Mouse (Mus musculus): ENCODE measurements around the gene Large1. TPM values are rescaled to one million over a fixed set of nuclear protein-coding genes. Genes with fewer than 3 reads are reported as not detected.
"Not testable (repeated sequence)": the region's sequence is repeated elsewhere in the genome, so short reads cannot be mapped to it uniquely, and the experiment has no call there.

Large1 gene
- polyA plus RNA-seq (2015; fragmentation: Nextera tagmentation; extraction: Ambion mirVana): 6.4 and 6.6 TPM in 2 replicates

GRCm38 (mm10) chr8:73353108-73353793 lies at the start of gene Large1:
TSS of gene Large1 (minus strand) at chr8:73353540.
- peaks cover 26% of the 10 kb centered on the region for H3K4me1 ChIP-seq (replicated peaks)
- H3K27ac ChIP-seq: peak within 1 kb of the TSS; percentile 93
- H3K4me2 ChIP-seq: peak within 1 kb of the TSS; percentile 84
- under 1% methylated on average over 75 of the region's 84 CpGs for whole genome bisulfite sequencing
- ATAC-seq (replicated peaks; ENCODE audit: insufficient number of reproducible peaks, insufficient read depth, low FRiP score, low read depth): peak; percentile 100
- peak within 1 kb of the TSS; percentile 82 for H3K9ac ChIP-seq
- H3K9me3 ChIP-seq (replicated peaks): no peaks in the 10 kb centered on the region
- peak within 1 kb of the TSS; percentile 82 for H3K4me3 ChIP-seq
- H3K36me3 ChIP-seq: no peaks in the 10 kb centered on the region
- no peaks in the 10 kb centered on the region for H3K27me3 ChIP-seq

DNA sequence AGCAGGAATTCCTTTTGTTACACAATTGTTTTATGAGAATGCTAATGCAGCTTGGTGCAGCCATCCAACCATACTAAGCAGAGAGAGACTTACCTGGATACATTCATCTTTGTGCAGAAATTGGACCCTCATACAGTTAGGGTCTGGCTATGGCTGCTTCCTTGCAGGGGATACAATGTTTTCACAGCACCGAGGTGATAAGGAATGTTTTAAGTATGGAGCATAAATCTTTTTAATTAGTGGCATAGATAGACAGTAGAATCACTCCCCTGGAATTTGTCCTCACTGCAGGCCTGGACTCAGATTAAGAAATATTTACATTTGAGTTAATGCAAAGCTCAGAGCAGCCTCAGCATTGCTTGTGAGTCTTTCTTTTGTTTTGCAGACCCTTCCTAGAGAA lies 47.0 kb upstream of the Large1 start:
- Histone ChIP-seq H3K36me3 (no peaks in the 10 kb centered on the region), H3K9me3 (replicated peaks) (no peaks in the 10 kb centered on the region), H3K4me3 (no peak overlapping the region), H3K27me3 (no peaks in the 10 kb centered on the region), H3K4me1 (replicated peaks) (no peaks in the 10 kb centered on the region), H3K4me2 (no peak overlapping the region), H3K27ac (no peak overlapping the region), H3K9ac (no peak overlapping the region)
- WGBS: 23% methylated on average over 1 of the region's 1 CpGs
- no peak for ATAC-seq (replicated peaks; ENCODE audit: insufficient number of reproducible peaks, insufficient read depth, low FRiP score, low read depth)

- H3K4me1 ChIP-seq (replicated peaks); ATAC-seq (replicated peaks; ENCODE audit: insufficient number of reproducible peaks, insufficient read depth, low FRiP score, low read depth); H3K36me3 ChIP-seq; H3K27ac ChIP-seq; H3K9me3 ChIP-seq (replicated peaks); H3K4me3 ChIP-seq; H3K9ac ChIP-seq; H3K27me3 ChIP-seq; H3K4me2 ChIP-seq: not testable (repeated sequence)
- WGBS: 78% methylated on average over 6 of the region's 6 CpGs
Measured at GRCm38 (mm10) chr8:73373001-73373400, 19.7 kb upstream of the Large1 start.

GRCm38 (mm10) chr8:73355979-73356378 lies 2.6 kb upstream of the Large1 start:
- WGBS: 28% methylated on average over 2 of the region's 2 CpGs
- H3K27me3 ChIP-seq: no peaks in the 10 kb centered on the region
- no peak overlapping the region for H3K4me3 ChIP-seq
- H3K4me1 ChIP-seq (replicated peaks): peaks cover 22% of the 10 kb centered on the region
- no peak overlapping the region for H3K27ac ChIP-seq
- ATAC-seq (replicated peaks; ENCODE audit: insufficient number of reproducible peaks, insufficient read depth, low FRiP score, low read depth): no peak
- no peak overlapping the region for H3K9ac ChIP-seq
- no peaks in the 10 kb centered on the region for H3K36me3 ChIP-seq
- no peaks in the 10 kb centered on the region for H3K9me3 ChIP-seq (replicated peaks)
- H3K4me2 ChIP-seq: no peak overlapping the region

GRCm38 (mm10) chr8:73354201-73354881 lies 1.0 kb upstream of the Large1 start:
- Histone ChIP-seq H3K36me3 (no peaks in the 10 kb centered on the region), H3K27ac (peak overlapping the region; percentile 72), H3K4me3 (peak overlapping the region; percentile 82), H3K9me3 (replicated peaks) (no peaks in the 10 kb centered on the region), H3K4me2 (peak overlapping the region; percentile 84), H3K9ac (peak overlapping the region; percentile 53), H3K27me3 (no peaks in the 10 kb centered on the region), H3K4me1 (replicated peaks) (peaks cover 26% of the 10 kb centered on the region)
- no peak for ATAC-seq (replicated peaks; ENCODE audit: insufficient number of reproducible peaks, insufficient read depth, low FRiP score, low read depth)
- under 1% methylated on average over 25 of the region's 25 CpGs for WGBS

GRCm38 (mm10) chr8:73353794-73354179 lies 447 bp upstream of the Large1 start:
- Histone ChIP-seq H3K36me3 (no peaks in the 10 kb centered on the region), H3K4me1 (replicated peaks) (peaks cover 26% of the 10 kb centered on the region), H3K27ac (peak overlapping the region; percentile 72), H3K9ac (peak overlapping the region; percentile 53), H3K4me3 (peak overlapping the region; percentile 82), H3K27me3 (no peaks in the 10 kb centered on the region), H3K9me3 (replicated peaks) (no peaks in the 10 kb centered on the region), H3K4me2 (peak overlapping the region; percentile 84)
- ATAC-seq (replicated peaks; ENCODE audit: insufficient number of reproducible peaks, insufficient read depth, low FRiP score, low read depth): peak; percentile 21
- WGBS: under 1% methylated on average over 16 of the region's 16 CpGs

DNA sequence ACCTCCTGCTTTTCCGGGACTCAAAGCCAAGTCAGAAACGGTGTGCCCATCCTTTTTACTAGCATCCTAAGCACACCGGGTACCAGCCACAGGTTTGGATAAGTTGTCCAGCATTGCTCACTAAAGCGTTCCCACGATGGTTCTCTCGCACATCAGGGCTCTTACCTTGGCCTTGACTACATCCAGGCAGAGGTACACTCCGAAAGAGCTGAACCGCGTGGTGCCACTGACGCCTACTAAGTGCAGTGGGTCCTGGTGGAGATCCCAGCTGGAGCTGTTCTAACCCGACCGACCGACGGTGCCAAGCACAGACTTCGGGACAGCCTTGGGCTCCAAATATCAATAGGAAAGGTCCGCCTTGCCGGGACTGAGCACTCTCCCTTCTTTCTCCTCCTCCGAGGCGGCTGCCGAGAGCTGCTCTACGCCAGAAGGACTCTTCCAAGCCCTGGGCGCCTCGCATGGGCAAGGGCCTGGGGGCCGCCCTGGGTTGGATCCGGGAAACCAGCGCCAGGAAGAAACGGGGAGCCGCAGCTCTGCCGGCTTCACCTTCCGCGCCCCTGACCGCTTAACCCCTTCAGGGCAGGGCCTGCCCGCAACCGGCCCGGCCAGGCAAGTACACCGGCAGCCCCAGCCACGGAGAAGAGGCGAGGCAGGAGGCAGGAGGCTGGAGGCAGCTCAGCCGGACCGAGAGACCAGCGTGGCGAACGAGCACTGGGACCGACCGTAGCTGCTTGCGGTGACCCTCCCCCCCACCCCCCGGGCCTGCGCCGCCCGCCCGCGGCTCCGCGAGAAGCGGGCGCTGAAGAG lies 836 bp downstream of the Large1 start:
- Histone ChIP-seq H3K9ac (peak overlapping the region; percentile 82), H3K4me3 (peak overlapping the region; percentile 82), H3K9me3 (replicated peaks) (no peaks in the 10 kb centered on the region), H3K36me3 (no peaks in the 10 kb centered on the region), H3K27me3 (no peaks in the 10 kb centered on the region), H3K4me1 (replicated peaks) (peaks cover 26% of the 10 kb centered on the region), H3K27ac (peak overlapping the region; percentile 93), H3K4me2 (peak overlapping the region; percentile 84)
- under 1% methylated on average over 55 of the region's 56 CpGs for WGBS
- ATAC-seq (replicated peaks; ENCODE audit: insufficient number of reproducible peaks, insufficient read depth, low FRiP score, low read depth): peak; percentile 12; the same call in 1 of the 2 replicates

DNA sequence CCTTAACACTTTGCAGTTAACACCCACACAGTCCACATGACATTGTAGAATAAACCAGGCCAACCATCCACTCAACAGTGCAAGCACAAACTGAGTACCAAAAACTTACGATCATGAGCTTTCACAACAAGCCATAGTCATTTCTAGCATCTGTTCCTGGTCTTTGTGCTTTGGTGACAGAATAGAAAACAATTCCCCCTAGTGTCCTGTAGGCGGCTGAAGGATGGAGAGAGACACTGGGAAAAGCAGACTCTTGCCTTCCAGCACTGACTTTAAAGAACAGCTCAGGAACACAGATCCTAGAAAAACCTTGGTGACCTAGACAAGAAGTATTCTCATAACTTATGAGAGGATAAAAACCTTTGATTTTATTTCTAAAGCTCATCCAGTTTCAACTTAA lies 3.0 kb downstream of the Large1 start:
- H3K4me3 ChIP-seq: no peak overlapping the region
- no peak for ATAC-seq (replicated peaks; ENCODE audit: insufficient number of reproducible peaks, insufficient read depth, low FRiP score, low read depth)
- WGBS: 19% methylated on average over 2 of the region's 2 CpGs
- no peaks in the 10 kb centered on the region for H3K36me3 ChIP-seq
- H3K4me2 ChIP-seq: 0 out of 2 replicates have a peak overlapping the region, but pooled peaks have one; percentile 5
- H3K27ac ChIP-seq: no peak overlapping the region
- no peaks in the 10 kb centered on the region for H3K9me3 ChIP-seq (replicated peaks)
- H3K27me3 ChIP-seq: no peaks in the 10 kb centered on the region
- H3K9ac ChIP-seq: no peak overlapping the region
- peaks cover 27% of the 10 kb centered on the region for H3K4me1 ChIP-seq (replicated peaks)

DNA sequence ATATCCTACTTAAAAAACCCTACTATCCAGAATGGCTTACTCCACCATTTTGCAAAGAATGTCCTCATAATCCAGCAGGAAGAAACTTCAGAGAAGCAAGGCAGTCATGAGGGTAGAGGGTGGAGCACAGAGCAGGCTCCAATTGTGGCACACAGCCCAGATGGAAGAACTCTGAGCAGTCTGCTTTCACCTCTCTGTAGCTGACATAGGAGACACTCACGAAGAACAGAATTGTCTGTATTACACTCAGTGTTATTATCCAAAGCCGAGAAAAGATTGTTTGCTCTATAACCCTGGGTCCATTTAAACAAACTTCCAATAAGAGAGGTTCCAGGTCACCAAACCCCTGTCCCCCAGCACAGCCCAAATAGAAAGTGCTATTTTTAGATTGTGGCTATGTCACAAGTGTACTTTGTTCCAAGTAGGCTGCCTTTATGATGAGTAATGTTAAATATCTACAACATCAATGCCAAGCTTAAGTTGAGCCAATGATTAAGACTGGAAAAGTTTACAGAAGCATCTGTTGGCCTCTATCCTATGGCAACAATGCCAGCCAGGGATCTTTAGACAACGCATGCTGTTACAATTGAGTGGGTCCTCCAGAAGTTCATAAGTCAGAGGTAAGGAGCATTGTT lies 10.5 kb downstream of the Large1 start:
- H3K4me1 ChIP-seq (replicated peaks): peaks cover 22% of the 10 kb centered on the region
- WGBS: 36% methylated on average over 3 of the region's 3 CpGs
- no peak overlapping the region; the same call in 1 of the 2 replicates for H3K4me2 ChIP-seq
- no peak overlapping the region for H3K4me3 ChIP-seq
- peak; percentile 76; the same call in 1 of the 2 replicates for ATAC-seq (replicated peaks; ENCODE audit: insufficient number of reproducible peaks, insufficient read depth, low FRiP score, low read depth)
- H3K27me3 ChIP-seq: no peaks in the 10 kb centered on the region
- H3K9me3 ChIP-seq (replicated peaks): no peaks in the 10 kb centered on the region
- H3K36me3 ChIP-seq: no peaks in the 10 kb centered on the region
- H3K27ac ChIP-seq: peak overlapping the region; percentile 81
- H3K9ac ChIP-seq: no peak overlapping the region

GRCm38 (mm10) chr8:73336845-73337244 lies 16.5 kb downstream of the Large1 start:
- H3K27me3 ChIP-seq: no peaks in the 10 kb centered on the region
- WGBS: 55% methylated on average over 1 of the region's 1 CpGs
- ATAC-seq (replicated peaks; ENCODE audit: insufficient number of reproducible peaks, insufficient read depth, low FRiP score, low read depth): no peak
- 0 out of 2 replicates have a peak, but pooled peaks cover 4% of the 10 kb centered on the region for H3K4me1 ChIP-seq (replicated peaks)
- H3K9me3 ChIP-seq (replicated peaks): no peaks in the 10 kb centered on the region
- H3K27ac ChIP-seq: no peak overlapping the region
- no peak overlapping the region for H3K4me3 ChIP-seq
- no peaks in the 10 kb centered on the region for H3K36me3 ChIP-seq
- H3K9ac ChIP-seq: no peak overlapping the region
- H3K4me2 ChIP-seq: no peak overlapping the region

- Histone ChIP-seq H3K9ac (no peak overlapping the region), H3K4me3 (no peak overlapping the region), H3K4me1 (replicated peaks) (peaks cover 4% of the 10 kb centered on the region), H3K9me3 (replicated peaks) (no peaks in the 10 kb centered on the region), H3K27ac (no peak overlapping the region), H3K36me3 (no peaks in the 10 kb centered on the region), H3K4me2 (no peak overlapping the region), H3K27me3 (no peaks in the 10 kb centered on the region)
- ATAC-seq (replicated peaks; ENCODE audit: insufficient number of reproducible peaks, insufficient read depth, low FRiP score, low read depth): no peak
- 82% methylated on average over 5 of the region's 5 CpGs for WGBS
Measured at GRCm38 (mm10) chr8:73329131-73329530, 24.2 kb downstream of the Large1 start.
